Mouse (Mus musculus): Measurements from ENCODE around the gene Tle6.

Gene Tle6

GRCm38 (mm10) chr10:81591846-81592245, 9.0 kb downstream of the Tle6 start:
- no peak for DNase-seq (ENCODE audit: low spot score)

DNA sequence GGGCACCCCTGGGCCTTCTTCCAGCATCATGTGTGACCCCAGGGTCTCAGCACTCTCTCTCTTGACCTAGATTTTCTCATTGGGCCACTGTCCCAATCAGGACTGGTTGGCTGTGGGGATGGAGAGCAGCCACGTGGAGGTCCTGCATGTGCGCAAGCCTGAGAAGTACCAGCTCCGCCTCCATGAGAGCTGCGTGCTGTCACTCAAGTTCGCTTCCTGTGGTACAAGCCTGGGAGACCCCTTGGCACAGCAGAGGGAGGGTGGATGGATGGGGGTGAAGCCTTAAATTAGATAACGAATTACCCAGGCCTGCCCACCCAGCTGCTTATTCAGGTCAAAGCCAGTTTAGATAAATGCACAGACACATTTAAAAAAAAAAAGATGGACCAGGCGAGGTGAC, 12.1 kb downstream of the Tle6 start:
- no peak for DNase-seq (ENCODE audit: low spot score)

- peak; percentile 6 for DNase-seq (ENCODE audit: low spot score)
These were observed 17.5 kb downstream of the Tle6 start for GRCm38 (mm10) chr10:81583347-81583746.

DNA sequence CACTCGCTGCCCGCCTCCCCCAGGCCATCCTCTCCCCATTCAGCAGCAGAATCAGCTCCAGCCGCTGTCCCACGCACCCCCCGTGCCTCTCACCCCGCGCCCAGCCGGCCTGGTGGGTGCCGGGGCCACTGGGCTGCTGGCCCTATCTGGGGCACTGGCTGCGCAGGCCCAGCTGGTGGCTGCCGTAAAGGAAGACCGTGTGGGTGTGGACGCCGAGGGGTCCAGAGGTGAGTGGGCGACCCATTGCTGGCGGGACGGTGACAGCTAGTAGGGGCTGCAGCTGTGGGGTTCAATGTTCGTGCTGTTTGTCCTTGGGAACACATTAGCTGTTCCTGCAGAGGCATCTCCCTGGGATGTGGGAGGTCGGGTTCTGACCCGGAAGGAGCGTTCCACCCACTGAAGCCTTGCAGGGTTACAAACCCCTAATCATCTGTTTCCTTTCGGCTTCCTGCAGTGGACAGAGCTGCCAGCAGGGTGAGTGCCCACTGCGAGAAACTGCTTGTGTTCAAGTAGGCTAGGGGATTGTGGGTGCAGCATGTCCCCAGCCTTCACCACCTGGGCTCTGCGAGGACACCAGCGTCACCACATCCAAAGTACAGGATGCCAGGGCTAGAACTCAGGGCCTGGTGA, 20.3 kb downstream of the Tle6 start:
- peak; percentile 33 for DNase-seq (ENCODE audit: low spot score)

DNA sequence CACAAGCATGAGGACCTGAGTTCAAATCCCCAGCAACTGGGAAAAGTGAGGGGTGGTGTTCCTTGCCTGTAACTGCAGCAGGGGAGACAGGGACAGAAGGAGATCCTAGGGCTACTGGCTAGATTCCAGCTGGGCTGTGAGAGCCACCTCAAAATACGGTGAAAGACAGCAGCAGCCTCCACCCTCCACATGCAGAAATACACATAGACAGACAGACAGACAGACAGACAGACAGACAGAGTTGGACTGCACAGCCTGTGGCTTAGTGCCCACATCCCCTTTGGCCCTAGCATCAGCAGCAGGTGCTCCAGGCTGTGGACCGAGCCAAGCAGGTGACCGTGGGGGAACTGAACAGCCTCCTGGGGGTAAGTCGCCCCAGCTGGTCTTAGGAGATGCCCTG, 20.9 kb downstream of the Tle6 start:
- DNase-seq (ENCODE audit: low spot score): no peak

DNA sequence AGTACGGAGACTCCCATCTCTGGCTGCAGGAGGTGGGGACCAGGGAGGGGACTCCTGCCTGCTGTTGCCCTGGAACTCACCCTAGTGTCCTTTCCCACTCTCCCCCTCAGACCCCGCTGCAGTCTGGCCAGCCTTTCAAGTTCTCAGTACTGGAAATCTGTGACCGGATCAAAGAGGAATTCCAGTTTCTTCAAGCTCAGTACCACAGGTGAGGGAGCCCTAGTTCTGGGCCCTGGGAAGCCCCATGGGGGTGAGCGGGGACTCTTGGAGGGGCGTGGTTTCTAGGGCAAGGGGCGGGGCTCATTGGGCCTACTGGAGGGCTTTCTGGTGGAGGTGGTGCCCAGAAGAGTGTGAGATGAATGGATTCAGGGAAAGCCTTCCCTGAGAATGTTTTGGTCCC, 25.2 kb downstream of the Tle6 start:
- DNase-seq (ENCODE audit: low spot score): peak; percentile 25

GRCm38 (mm10) chr10:81575208-81575631, 25.7 kb downstream of the Tle6 start:
- peak; percentile 28 for DNase-seq (ENCODE audit: low spot score)

DNA sequence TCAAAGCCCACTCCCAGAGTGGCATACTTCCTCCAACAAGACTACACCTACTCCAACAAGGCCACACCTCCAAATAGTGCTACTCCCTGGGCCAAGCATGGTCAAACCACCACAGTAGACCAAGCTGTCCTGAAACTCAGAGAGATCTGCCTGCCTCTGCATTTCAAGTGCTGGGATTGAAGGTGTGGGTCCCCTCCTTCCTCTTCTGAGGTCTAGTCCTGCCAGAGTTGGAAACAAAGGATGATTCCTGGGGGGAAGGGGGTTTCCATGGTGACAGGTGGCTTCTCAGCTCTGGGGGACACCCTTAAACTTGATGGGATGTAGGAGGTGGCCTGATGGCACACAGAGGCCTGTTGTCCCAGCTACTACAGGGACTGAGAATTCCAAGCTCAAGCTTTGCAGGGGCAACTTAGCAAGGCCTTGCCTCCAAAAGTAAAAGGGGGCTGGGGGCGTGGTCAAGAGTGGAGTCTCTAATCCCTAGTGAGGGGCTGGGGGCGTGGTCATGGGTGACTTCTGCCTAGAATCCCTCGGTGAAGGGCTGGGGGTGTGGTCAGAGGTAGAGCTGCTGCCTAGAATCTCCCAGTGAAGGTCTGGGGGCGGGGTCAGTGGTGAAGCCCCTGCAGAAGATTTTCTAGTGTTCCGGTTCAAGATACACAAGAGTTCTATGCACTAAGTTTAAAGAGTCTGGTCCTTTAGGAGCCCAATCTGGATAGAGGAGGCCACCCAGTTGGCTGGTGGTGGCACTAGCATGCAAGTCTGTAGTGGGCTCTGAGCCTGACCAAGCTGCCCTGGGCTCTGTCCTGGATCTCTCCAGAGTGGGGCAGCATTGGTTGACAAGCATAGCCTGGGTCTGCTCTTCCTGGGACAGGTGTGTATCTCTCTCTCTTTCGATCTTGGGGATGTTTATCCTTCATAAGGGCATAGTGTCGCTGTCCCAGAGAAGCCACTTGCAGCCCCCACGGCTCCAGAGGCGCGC, 26.5 kb downstream of the Tle6 start, which contains the start of gene Tle2:
Tle2 (plus strand) TSS at position 481 of the 976 bp plus-strand sequence.
- peak; percentile 65 for DNase-seq (ENCODE audit: low spot score)

- DNase-seq (ENCODE audit: low spot score): peak; percentile 76
These were observed 27.9 kb downstream of the Tle6 start for GRCm38 (mm10) chr10:81572975-81573374.

- peak; percentile 72 for DNase-seq (ENCODE audit: low spot score)
These were observed 28.7 kb downstream of the Tle6 start for GRCm38 (mm10) chr10:81572133-81572671.

DNA sequence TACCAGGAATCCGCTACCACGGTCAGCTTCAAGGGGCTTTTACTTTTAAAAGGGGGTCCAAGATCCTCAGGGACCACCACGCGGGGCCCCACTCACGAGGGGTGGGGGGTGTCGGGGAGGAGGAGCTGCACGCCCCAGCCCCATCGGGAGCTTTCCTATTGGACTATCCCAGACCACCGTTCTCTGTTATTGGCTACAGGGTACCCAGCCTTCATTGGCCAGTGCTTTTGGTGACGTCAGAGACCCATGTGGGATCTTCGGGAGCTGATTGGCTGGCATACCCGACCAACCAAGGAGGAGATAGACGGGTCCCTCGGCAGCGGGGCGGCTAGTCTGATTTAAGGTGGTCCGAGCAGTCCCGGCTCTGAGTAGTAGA, 29.4 kb downstream of the Tle6 start:
- peak; percentile 98 for DNase-seq (ENCODE audit: low spot score)

- peak; percentile 92 for DNase-seq (ENCODE audit: low spot score)
These were observed 29.9 kb downstream of the Tle6 start for GRCm38 (mm10) chr10:81570831-81571500.

GRCm38 (mm10) chr10:81570238-81570800, 30.6 kb downstream of the Tle6 start:
- no peak for DNase-seq (ENCODE audit: low spot score)

DNA sequence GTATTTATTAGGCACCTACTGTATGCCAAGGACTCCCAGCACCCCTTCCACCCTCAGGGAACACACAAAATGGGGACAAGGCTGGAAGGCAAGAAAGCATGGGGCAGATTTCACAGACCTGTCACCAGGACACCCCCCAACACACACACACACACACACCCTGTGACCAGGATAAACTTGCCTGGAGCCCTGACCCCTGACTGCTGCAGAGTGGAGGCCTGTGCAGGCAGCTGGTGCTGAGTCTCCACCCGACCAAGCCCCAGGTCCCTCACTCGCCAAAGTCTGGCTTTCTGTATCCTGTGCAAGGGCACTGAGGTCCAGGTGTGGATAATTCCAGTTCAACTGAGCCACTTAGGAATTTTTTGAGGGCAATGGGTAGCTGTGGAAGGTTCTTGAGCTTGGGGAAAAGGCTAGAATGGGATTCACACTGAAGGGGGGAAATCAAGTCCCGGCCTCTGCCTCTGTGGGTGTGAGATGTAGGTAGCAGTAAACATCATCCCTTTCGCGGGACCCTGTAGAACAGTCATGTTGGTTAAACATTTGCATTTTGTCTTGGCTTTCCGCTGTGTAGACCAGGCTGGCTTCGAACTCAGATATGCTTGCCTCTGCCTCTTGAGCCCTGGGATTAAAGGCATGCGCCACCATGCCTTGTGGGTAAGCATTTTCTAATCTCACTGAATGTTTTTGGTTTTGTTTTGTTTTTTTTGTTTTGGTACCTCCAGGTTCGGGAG, 31.2 kb downstream of the Tle6 start:
- no peak for DNase-seq (ENCODE audit: low spot score)

DNA sequence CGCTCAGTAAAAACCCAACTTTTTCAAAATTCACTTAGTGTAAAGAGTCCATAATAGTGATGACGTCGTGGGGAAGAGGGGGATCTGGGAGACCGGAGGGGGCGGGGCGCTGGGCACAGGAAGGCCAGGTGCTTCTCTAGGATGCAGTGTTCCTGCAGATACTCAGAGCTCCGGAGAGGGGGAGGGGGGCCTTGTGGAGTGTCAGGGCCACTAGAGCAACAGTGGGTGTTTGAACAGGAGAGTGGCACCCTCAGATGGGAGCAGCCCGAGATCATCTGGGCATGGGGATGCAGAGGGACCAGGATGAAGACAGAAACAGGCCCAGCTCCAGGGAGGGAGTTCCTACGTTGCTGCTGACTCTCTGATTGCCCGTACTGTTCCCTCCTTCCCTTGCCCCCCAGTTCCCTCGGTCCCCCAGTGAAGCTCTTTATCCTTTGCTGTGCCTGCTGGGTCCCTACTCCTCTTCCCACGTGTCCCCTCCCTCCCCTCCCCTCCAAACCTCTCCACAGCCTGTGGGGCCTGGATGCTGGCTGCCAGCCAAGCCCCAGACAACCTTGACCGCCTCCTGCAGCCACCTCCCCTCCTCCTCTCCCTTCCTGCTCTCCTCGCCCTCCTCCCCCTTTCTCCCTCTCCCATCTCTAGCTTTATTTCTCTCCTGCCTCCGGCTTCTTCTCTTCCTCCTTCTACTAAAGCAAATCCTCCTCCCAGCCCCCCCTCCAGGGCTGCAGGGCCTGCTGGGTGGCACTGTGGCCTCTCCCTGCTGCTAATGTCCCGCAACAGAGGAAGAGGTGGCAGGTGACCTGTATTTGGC, 32.3 kb downstream of the Tle6 start:
- DNase-seq (ENCODE audit: low spot score): peak; percentile 80

DNA sequence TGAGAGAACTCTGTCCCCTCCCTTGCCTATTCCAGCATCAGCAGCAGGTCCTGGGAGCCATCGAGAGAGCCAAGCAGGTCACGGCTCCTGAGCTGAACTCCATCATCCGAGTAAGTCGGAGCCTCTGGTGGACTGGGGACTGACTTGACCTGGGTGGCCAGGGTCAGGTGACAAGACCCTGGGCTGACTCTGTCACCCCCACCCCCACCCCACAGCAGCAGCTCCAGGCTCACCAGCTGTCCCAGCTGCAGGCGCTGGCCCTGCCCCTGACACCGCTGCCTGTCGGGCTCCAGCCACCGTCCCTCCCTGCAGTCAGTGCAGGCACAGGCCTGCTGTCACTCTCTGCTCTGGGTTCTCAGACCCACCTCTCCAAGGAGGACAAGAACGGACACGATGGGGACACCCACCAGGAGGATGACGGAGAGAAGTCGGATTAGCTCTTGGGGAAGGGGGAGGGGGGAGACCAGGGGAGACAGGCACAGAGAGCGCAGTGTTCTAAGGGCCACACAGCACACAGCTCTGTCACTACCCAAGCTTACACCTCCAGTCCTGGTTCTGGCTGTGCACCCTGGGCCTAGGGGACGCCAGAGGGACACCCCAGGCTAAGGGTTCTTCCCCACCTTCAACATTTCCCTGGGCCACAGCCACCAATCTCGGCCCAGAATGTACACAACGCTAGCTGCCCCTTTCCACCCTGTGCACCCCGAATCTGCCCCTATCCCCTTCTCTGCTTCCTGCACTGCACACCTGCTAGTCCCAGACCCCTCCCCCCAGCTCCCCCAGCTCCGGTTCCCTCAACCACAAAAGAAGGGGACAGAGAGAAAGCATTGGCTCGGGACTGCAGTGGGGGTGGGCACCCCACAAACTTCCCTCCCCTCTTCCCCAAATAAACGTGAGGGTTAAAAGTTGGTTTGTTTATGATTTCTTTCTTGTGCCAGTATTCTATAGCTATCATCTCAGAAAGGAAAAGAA, 35.3 kb downstream of the Tle6 start:
- no peak for DNase-seq (ENCODE audit: low spot score)

GRCm38 (mm10) chr10:81564734-81565133, 36.1 kb downstream of the Tle6 start:
- DNase-seq (ENCODE audit: low spot score): no peak

GRCm38 (mm10) chr10:81564216-81564615, 36.7 kb downstream of the Tle6 start:
- peak; percentile 41 for DNase-seq (ENCODE audit: low spot score)

- peak; percentile 29 for DNase-seq (ENCODE audit: low spot score)
These were observed 37.4 kb downstream of the Tle6 start for GRCm38 (mm10) chr10:81563481-81563880.
